Mouse (Mus musculus) T-cell, adult 66 days (primary cell): ENCODE data around the gene Cyp3a59. TPM values are rescaled to one million over a fixed set of nuclear protein-coding genes. Genes with fewer than 3 reads are reported as not detected.

Experiments used
- total RNA-seq, 2 experiments: library from RNA; stranded (reverse); gene quantifications; 3 replicates in 1 of 2; 4 replicates in 1 of 2; pipeline ENCODE4 v1.2.4; 2023

The Cyp3a59 gene
- not detected for total RNA-seq

DNA sequence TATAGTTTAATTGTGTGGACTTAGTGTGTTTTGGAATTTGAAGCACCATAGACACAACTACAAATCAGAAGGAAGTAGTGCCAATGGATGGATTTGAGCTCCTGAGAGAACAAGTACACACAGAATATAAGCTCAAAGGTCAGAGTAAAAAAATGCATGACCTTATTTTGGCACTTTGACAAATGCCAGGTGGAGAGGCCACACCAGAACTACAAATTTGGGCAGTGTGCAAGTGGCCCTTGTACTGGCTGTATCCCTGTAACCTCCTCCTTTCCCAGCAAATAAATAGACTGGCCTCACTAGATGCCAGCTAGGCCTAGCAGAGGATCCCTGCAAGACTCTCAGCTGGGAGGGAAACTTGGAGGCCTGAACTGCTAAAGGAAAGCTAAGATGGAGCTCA is at the start of gene Cyp3a59:
Cyp3a59 (plus strand) TSS at position 313 of the 400 bp plus-strand sequence.

GRCm38 (mm10) chr5:146160439-146160838 is 81.4 kb downstream of the Cyp3a59 start, which contains the start of gene Gm5565:
TSS of gene Gm5565 (minus strand) at chr5:146160539.

Other genes starting within 250 kb of the Cyp3a59 start
- not detected for gene Cyp3a11, start 199.3 kb upstream of the Cyp3a59 start, total RNA-seq
- not detected for gene Cyp3a25, start 69.6 kb upstream of the Cyp3a59 start, total RNA-seq
- not detected for gene Gm5565, start 81.3 kb downstream of the Cyp3a59 start, total RNA-seq
- not detected for gene Gm6309, start 91.5 kb downstream of the Cyp3a59 start, total RNA-seq
- gene 1700001J03Rik, start 106.0 kb downstream of the Cyp3a59 start, total RNA-seq, result 1 to 10 TPM; 2.3 to 3.4 TPM
- gene Rnf6, start 142.3 kb downstream of the Cyp3a59 start, total RNA-seq, result 10 to 100 TPM; 51.2 to 61.0 TPM
- gene Cdk8, start 152.0 kb downstream of the Cyp3a59 start, total RNA-seq, result 10 to 100 TPM; 66.4 to 68.3 TPM